Mouse (Mus musculus) intestine, postnatal 0 days (tissue): ENCODE data around the gene Wdr6. TPM values are rescaled to one million over a fixed set of nuclear protein-coding genes. Genes with fewer than 3 reads are reported as not detected.
"Not testable (repeated sequence)": the region's sequence is repeated elsewhere in the genome, so short reads cannot be mapped to it uniquely, and the experiment has no call there.

Source experiments
- ATAC-seq: fragments of 200-750 bp; cut with Nextera tagmentation; 2 replicates; pipeline ENCODE4 v1.8.0; 2017; ENCODE audit warnings: mild to moderate bottlenecking, moderate TSS enrichment, moderate library complexity
- H3K27ac ChIP-seq: fragments of 300-500 bp; sonication (generic); 2 replicates; pipeline ENCODE4 v1.5.1; 2014; ENCODE audit warnings: mild to moderate bottlenecking, low read depth, low read length, moderate library complexity
- H3K27me3 ChIP-seq: fragments of 300-500 bp; sonication (generic); replicated peaks from 2 replicates; pipeline ENCODE4 v1.6.1; 2014; ENCODE audit warnings: low read length, mixed read lengths; ENCODE audit not compliant: control insufficient read depth, insufficient read depth
- H3K36me3 ChIP-seq: fragments of 300-500 bp; sonication (generic); 2 replicates; pipeline ENCODE4 v1.6.1; 2014; ENCODE audit warnings: mild to moderate bottlenecking, moderate library complexity; ENCODE audit not compliant: control insufficient read depth, insufficient read depth
- H3K4me1 ChIP-seq: fragments of 300-500 bp; sonication (generic); replicated peaks from 2 replicates; pipeline ENCODE4 v1.6.1; 2014; ENCODE audit warnings: antibody characterized with exemption, low read length, mixed read lengths; ENCODE audit not compliant: control insufficient read depth, insufficient read depth
- H3K4me2 ChIP-seq: fragments of 300-500 bp; sonication (generic); replicated peaks from 2 replicates; pipeline ENCODE4 v1.6.1; 2014; ENCODE audit warnings: low read depth, mild to moderate bottlenecking, moderate library complexity
- H3K4me3 ChIP-seq: fragments of 300-500 bp; sonication (generic); 2 replicates; pipeline ENCODE4 v1.5.1; 2014; ENCODE audit warnings: low read depth, low read length
- H3K9ac ChIP-seq: fragments of 300-500 bp; sonication (generic); 2 replicates; pipeline ENCODE4 v1.6.1; 2014; ENCODE audit warnings: mild to moderate bottlenecking, low read depth, low read length
- H3K9me3 ChIP-seq: fragments of 300-500 bp; sonication (generic); 2 replicates; pipeline ENCODE4 v1.6.1; 2016; ENCODE audit warnings: mixed run types; ENCODE audit not compliant: control insufficient read depth
- CTCF ChIP-seq: sonication (generic); IDR thresholded peaks from 2 replicates; pipeline ENCODE4 v1.5.1; 2016; ENCODE audit warnings: low read depth, mild to moderate bottlenecking, control low read depth, antibody characterized with exemption, moderate library complexity
- WGBS: fragments of 180-500 bp; shearing (Covaris S2); extraction: QIAGEN DNeasy Blood & Tissue Kit; methylation state at CpG from one replicate; pipeline ENCODE4 v1.1.7; 2014; 5-methylcytosine and 5-hydroxymethylcytosine counted together
- polyA plus RNA-seq: library from polyadenylated mRNA; unstranded; fragments of >200 nt; fragmentation: Nextera tagmentation; extraction: Ambion mirVana; gene quantifications from 2 replicates; pipeline ENCODE4 v1.2.1, GENCODE M21; 2015

Gene Wdr6
- 16.7 and 16.8 TPM in 2 replicates for polyA plus RNA-seq

DNA sequence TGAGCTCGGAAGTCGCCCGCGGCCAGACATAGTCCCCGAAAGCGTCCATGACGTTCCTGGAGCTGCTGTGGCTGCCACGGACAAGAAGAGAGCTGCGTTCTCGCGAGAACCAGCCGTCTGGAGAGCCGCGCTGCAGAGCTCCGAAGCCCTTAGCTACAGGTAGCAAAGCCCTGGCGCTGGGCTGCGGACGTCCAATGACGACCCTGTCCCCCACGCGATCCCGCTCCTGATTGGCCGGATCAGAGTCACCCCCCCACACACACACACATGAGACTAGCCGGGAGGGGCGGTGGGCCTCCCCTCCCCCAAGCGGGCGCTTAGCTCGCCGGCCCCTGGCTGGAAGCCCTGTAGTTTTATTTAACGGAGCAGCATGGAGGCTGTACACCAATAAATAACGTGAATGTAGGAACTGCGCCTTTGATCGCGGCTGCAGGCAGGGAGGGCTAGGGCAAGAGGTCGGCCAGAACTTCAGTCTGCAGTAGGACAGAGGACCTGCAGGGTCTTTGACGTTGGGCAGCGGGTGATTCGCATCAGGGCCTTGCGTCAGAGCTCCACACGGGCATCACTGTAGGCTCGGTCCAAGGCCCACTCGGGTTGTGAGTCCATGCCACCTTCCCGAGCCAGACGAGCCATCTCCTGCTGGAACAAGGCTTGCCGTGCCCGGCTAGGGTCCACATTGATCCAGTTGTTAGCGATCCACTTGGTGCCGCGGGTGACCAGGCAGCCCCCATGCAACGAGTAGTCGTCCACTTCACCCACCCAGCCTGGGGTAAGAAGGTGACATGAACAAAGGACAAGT is at the start of gene Wdr6:
Wdr6 (minus strand) TSS at position 195 of the 799 bp plus-strand sequence.
- peak within 1 kb of the TSS; percentile 65 for H3K27ac ChIP-seq
- 0 out of 2 replicates have a peak, but pooled peaks have one; percentile 3 for TF ChIP-seq CTCF
- no peaks in the 10 kb centered on the region for H3K9me3 ChIP-seq
- H3K27me3 ChIP-seq, result no peaks in the 10 kb centered on the region
- H3K9ac ChIP-seq, result peak within 1 kb of the TSS; percentile 78
- WGBS, result 5% methylated on average over 51 of the region's 51 CpGs
- H3K4me1 ChIP-seq, result no peaks in the 10 kb centered on the region
- H3K4me2 ChIP-seq, result peak within 1 kb of the TSS; percentile 88
- peak within 1 kb of the TSS; percentile 59 for H3K4me3 ChIP-seq
- ATAC-seq, result peak; percentile 84
- peaks cover 19% of the 10 kb centered on the region; the same call in 1 of the 2 replicates for H3K36me3 ChIP-seq

DNA sequence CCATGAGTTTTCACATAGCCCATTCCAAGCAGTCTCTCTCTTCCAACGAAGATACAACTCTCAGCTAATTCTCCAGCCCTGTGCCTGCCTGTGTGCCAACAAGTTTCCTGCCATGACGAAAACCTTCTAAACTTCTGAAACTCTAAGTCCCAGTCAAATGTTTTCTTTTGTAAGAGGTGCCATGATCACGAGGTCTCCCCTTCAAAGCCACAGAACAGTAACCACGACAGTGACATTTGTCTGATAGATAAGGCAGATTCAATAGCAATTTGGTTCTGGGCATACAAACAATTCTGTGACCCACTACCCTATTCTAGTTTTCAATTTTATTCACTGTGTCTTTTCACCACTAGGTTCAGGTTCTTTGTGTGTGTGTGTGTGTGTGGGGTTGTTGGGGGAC is 49.6 kb upstream of the Wdr6 start:
- no peak overlapping the region for H3K9ac ChIP-seq
- H3K4me3 ChIP-seq, result no peak overlapping the region
- peaks cover 17% of the 10 kb centered on the region for H3K36me3 ChIP-seq
- TF ChIP-seq CTCF, result no peak
- no peak overlapping the region for H3K27ac ChIP-seq
- no peak for ATAC-seq
- no peaks in the 10 kb centered on the region for H3K9me3 ChIP-seq
- H3K27me3 ChIP-seq, result no peaks in the 10 kb centered on the region
- H3K4me1 ChIP-seq, result no peaks in the 10 kb centered on the region; the same call in 1 of the 2 replicates
- WGBS, result 73% methylated on average over 4 of the region's 4 CpGs
- H3K4me2 ChIP-seq, result no peak overlapping the region

DNA sequence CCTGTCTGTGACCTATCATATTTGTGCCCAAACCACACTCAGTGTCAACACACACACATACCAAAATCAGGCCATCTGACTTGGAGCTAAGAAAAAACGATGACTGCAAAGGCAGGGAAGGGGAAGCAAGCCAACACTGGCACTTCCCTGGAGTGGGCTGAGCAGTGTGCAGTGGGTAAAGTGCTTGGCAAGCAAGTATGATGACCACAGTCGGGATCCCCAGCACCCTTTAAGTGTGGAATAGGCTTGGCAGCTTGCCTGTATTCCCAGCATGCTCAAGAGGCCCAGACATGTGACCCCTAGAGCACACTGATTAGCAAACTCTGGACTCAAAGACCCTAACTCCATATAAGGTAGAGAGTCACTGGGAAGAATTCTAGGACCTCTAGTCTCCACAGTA is 48.0 kb upstream of the Wdr6 start:
- H3K27ac ChIP-seq, result no peak overlapping the region
- ATAC-seq, result no peak
- no peak overlapping the region for H3K4me2 ChIP-seq
- H3K9ac ChIP-seq, result no peak overlapping the region
- no peak for TF ChIP-seq CTCF
- 50% methylated on average over 2 of the region's 2 CpGs for WGBS
- peaks cover 17% of the 10 kb centered on the region for H3K36me3 ChIP-seq
- no peaks in the 10 kb centered on the region for H3K9me3 ChIP-seq
- H3K4me3 ChIP-seq, result no peak overlapping the region
- no peaks in the 10 kb centered on the region for H3K4me1 ChIP-seq
- no peaks in the 10 kb centered on the region for H3K27me3 ChIP-seq

DNA sequence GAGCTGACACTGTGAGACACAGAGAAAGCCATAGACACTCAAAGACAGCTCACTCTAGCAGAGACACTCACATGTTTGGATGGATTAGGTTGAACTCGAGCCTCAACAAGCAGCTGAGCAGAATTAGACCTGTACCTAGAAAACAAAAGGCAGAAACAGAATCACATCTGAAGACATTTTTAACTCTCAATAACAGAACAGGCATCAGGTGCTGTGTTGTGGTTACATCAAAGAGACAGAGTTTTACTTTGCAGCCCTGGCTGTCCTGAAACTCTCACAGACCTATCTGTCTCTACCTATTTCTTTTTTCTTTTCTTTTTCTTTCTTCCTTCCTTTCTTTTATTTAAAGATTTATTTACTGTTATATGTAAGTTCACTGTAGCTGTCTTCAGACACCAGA is 38.8 kb upstream of the Wdr6 start:
- no peak for ATAC-seq
- Histone ChIP-seq H3K36me3 (peaks cover 49% of the 10 kb centered on the region), H3K4me2 (no peak overlapping the region), H3K9me3 (no peaks in the 10 kb centered on the region), H3K9ac (no peak overlapping the region), H3K4me1 (no peaks in the 10 kb centered on the region), H3K27me3 (no peaks in the 10 kb centered on the region), H3K27ac (no peak overlapping the region), H3K4me3 (no peak overlapping the region)
- 92% methylated on average over 1 of the region's 1 CpGs for WGBS
- no peak for TF ChIP-seq CTCF

DNA sequence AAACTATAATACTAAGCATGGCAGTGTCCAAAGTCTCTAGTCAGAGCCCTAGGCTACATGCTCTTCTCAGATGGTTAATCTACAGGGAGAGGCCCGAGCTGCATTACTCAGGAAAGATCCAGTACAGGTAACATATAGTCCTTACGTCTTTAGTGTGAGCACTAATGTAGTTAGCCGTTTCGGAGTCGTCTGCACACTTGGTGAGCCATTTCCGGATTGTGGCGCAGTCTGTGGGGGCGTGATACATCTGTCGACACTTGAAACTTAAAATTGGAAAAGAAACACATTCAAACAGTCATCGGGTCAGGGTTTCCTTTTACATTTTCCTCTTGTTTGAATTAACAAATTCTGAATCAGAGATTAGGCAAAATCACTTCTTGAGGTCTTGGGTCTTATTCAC is 32.9 kb upstream of the Wdr6 start:
- TF ChIP-seq CTCF, result no peak
- Histone ChIP-seq H3K27me3 (no peaks in the 10 kb centered on the region), H3K4me1 (no peaks in the 10 kb centered on the region), H3K27ac (no peak overlapping the region), H3K9me3 (no peaks in the 10 kb centered on the region), H3K36me3 (peaks cover 78% of the 10 kb centered on the region), H3K9ac (no peak overlapping the region), H3K4me2 (no peak overlapping the region), H3K4me3 (no peak overlapping the region)
- WGBS, result 96% methylated on average over 10 of the region's 10 CpGs
- no peak for ATAC-seq

DNA sequence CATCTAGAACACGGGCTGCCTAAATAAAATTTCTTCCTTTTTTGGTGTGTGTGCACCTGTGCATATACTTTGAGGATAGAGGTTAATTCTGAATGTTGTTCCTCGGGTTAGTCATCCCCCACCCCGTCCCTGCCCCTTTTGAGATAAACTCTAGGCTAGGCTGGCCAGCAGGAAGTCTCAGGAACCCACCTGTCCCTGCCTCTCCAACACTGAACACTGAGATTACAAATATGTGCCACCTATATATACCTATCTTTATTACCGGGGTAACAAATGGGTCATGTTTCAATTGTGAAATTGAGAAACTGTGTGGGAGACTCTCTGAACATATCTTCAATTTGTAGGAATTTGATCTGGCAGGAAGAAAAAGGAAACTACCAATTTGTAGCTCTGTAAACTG is 30.4 kb upstream of the Wdr6 start:
- TF ChIP-seq CTCF, result no peak
- H3K9ac ChIP-seq, result no peak overlapping the region
- no peaks in the 10 kb centered on the region for H3K27me3 ChIP-seq
- H3K4me2 ChIP-seq, result no peak overlapping the region
- H3K4me1 ChIP-seq, result no peaks in the 10 kb centered on the region
- no peak overlapping the region for H3K4me3 ChIP-seq
- no peaks in the 10 kb centered on the region for H3K9me3 ChIP-seq
- 51% methylated on average over 4 of the region's 4 CpGs for WGBS
- H3K36me3 ChIP-seq, result peaks cover 91% of the 10 kb centered on the region
- no peak overlapping the region for H3K27ac ChIP-seq
- peak; percentile 65 for ATAC-seq

DNA sequence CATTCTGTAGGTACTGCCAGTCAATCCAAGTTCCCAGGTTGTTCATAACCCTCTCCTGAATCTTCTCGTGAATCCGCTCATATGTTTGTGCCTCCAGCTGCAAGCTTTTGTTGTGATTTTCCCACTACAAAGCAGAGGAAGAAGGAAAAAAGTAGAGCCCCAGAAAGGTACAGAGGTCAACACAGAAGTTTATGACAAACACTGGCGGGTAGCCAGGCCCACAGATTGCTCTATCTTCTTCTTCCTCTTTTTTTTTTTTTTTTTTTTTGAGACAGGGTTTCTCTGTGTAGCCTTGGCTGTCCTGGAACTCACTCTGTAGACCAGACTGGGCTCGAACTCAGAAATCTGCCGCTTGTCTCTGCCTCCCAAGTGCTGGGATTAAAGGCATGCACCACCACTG is 29.4 kb upstream of the Wdr6 start:
- not testable (repeated sequence) for H3K9ac ChIP-seq, ATAC-seq, H3K4me1 ChIP-seq, H3K27me3 ChIP-seq, H3K27ac ChIP-seq, H3K9me3 ChIP-seq, H3K4me3 ChIP-seq, H3K4me2 ChIP-seq
- H3K36me3 ChIP-seq, result peaks cover 92% of the 10 kb centered on the region
- 42% methylated on average over 5 of the region's 5 CpGs for WGBS
